Comparison of ENCODE assay signal across 27 mouse cellular contexts in genomic region chr6:37286134-37286533, GRCm38 (mm10). TPM values are rescaled to one million over a fixed set of nuclear protein-coding genes. Genes with fewer than 3 reads are reported as not detected.
A peak's percentile ranks its signal among the peaks of the same experiment; 100 is the strongest.
DNase-seq lines count a peak whose midpoint lies in the region; ATAC-seq lines count a peak whose summit lies in the region.
"Had no signal": no experiment of that assay in that cellular context is flagged by ENCODE, and none has a peak within 500 bp of the region (broad histone marks: within the 10 kb centered on the region; RNA-seq: fewer than 3 reads in every experiment).

No protein-coding gene starts in this region.

- no peaks in the 10 kb centered on the region for H3K27me3 ChIP-seq in liver, embryonic 11.5 days (replicated peaks; ENCODE audit: control insufficient read depth, insufficient read depth, low read length)
- H3K27me3 ChIP-seq: CH12.LX; embryonic facial prominence, embryonic 13.5 days; embryonic facial prominence, embryonic 15.5 days; forebrain, embryonic 12.5 days had no signal

- H3K36me3 ChIP-seq in liver, embryonic 11.5 days (ENCODE audit: control insufficient read depth, insufficient read depth, low read length), result no peaks in the 10 kb centered on the region
- H3K36me3 ChIP-seq: embryonic facial prominence, embryonic 13.5 days; embryonic facial prominence, embryonic 15.5 days; forebrain, embryonic 10.5 days; forebrain, embryonic 12.5 days; G1E had no signal

- peak; percentile 43 for DNase-seq in heart, adult 11 months
- DNase-seq in heart, adult 8-10 months (ENCODE audit: low spot score), result no peak
- no peak for DNase-seq in frontal cortex, postnatal 25 days (ENCODE audit: low spot score in 2 of 2)
- DNase-seq in liver, embryonic 11.5 days (ENCODE audit: low spot score), result no peak
- DNase-seq: adrenal gland, adult 8-10 months; adrenal gland, postnatal 14 days; adrenal gland, postnatal 36 days; B cell, adult 2 months; cerebellum, adult 11-12 months; cerebellum, adult 2 months; cerebellum, adult 9-10 months; cerebellum, postnatal 10 days; cerebellum, postnatal 25 days; embryo, embryonic 11 days had no signal

- no peak overlapping the region for H3K27ac ChIP-seq in liver, embryonic 11.5 days (ENCODE audit: low read depth, low read length)
- H3K27ac ChIP-seq: embryonic facial prominence, embryonic 13.5 days; embryonic facial prominence, embryonic 15.5 days; forebrain, embryonic 10.5 days; forebrain, embryonic 12.5 days had no signal

- no peaks in the 10 kb centered on the region for H3K4me1 ChIP-seq in liver, embryonic 11.5 days (replicated peaks; ENCODE audit: control insufficient read depth, insufficient read depth, low read length)
- H3K4me1 ChIP-seq: embryonic facial prominence, embryonic 13.5 days; embryonic facial prominence, embryonic 15.5 days; forebrain, embryonic 10.5 days; forebrain, embryonic 12.5 days had no signal

- WGBS in liver, embryonic 11.5 days, result 77% methylated on average over 4 of the region's 4 CpGs

- no peaks in the 10 kb centered on the region for H3K9me3 ChIP-seq in liver, embryonic 11.5 days (ENCODE audit: control insufficient read depth, low read length)
- H3K9me3 ChIP-seq: embryonic facial prominence, embryonic 13.5 days; embryonic facial prominence, embryonic 15.5 days; forebrain, embryonic 10.5 days; forebrain, embryonic 12.5 days had no signal

- no peak overlapping the region for H3K4me3 ChIP-seq in liver, embryonic 11.5 days (ENCODE audit: low read depth, low read length)
- H3K4me3 ChIP-seq: embryonic facial prominence, embryonic 13.5 days; embryonic facial prominence, embryonic 15.5 days; erythroblast, embryonic 14.5 days; forebrain, embryonic 10.5 days; forebrain, embryonic 12.5 days had no signal

- peak; percentile 65 for ATAC-seq in megakaryocyte, adult 5-6 weeks (ENCODE audit: poor library complexity, severe bottlenecking)
- no peak for ATAC-seq in liver, embryonic 11.5 days (replicated peaks; ENCODE audit: low FRiP score)
- ATAC-seq: activated CD4-positive, CD25-positive, alpha-beta regulatory T cell, adult 4 months; CD4-positive, CD25-positive, alpha-beta regulatory T cell, adult 4 months; forebrain, embryonic 14.5 days; forebrain, embryonic 16.5 days; Patski had no signal

- H3K9ac ChIP-seq in liver, embryonic 11.5 days (ENCODE audit: low read depth, low read length), result no peak overlapping the region
- H3K9ac ChIP-seq: embryonic facial prominence, embryonic 13.5 days; embryonic facial prominence, embryonic 15.5 days; forebrain, embryonic 12.5 days had no signal

- H3K4me2 ChIP-seq in liver, embryonic 11.5 days, result no peak overlapping the region
- H3K4me2 ChIP-seq: embryonic facial prominence, embryonic 13.5 days; embryonic facial prominence, embryonic 15.5 days; forebrain, embryonic 12.5 days had no signal

RNA-seq across cellular contexts. Expression of gene Dgki, which starts 13.8 kb away (rescaled TPM):
- 1 to 10 TPM in 1 of 4 experiments, under 1 TPM in 3; 0.11 to 1.3 (median 0.27) TPM for total RNA-seq in heart, adult 8-10 months (2022)
- 0.11 TPM in 1 of 2 replicates, not detected in the other for total RNA-seq in megakaryocyte, adult 5-6 weeks (2015)
- total RNA-seq in megakaryocyte, adult 5-6 weeks (2017), result not detected in 2 replicates
- 0.17 and 0.18 TPM in 2 replicates for polyA plus RNA-seq in liver, embryonic 11.5 days (2014; fragmentation: Nextera tagmentation; extraction: Ambion mirVana)
- polyA plus RNA-seq: erythroblast, embryonic 14.5 days; G1E had no signal
